ENCODE assay signal across 16 mouse cellular contexts in genomic region chr7:48845213-48845973, GRCm38 (mm10). TPM values are rescaled to one million over a fixed set of nuclear protein-coding genes. Genes with fewer than 3 reads are reported as not detected.
DNase-seq lines count a peak whose midpoint lies in the region; ATAC-seq and TF ChIP-seq lines count a peak whose summit lies in the region.
"Had no signal": no experiment of that assay in that cellular context is flagged by ENCODE, and none has a peak within 500 bp of the region (broad histone marks: within the 10 kb centered on the region; RNA-seq: fewer than 3 reads in every experiment).

No protein-coding gene starts in this region.

- H3K4me2 ChIP-seq in kidney, postnatal 0 days (ENCODE audit: low read length), result no peak overlapping the region
- H3K4me2 ChIP-seq in heart, embryonic 14.5 days (ENCODE audit: low read length), result peak overlapping the region; percentile 70
- no peak overlapping the region for H3K4me2 ChIP-seq in limb, embryonic 15.5 days
- no peak overlapping the region for H3K4me2 ChIP-seq in midbrain, embryonic 13.5 days (replicated peaks)
- H3K4me2 ChIP-seq: liver, embryonic 15.5 days had no signal

- H3K27me3 ChIP-seq in kidney, postnatal 0 days (ENCODE audit: insufficient read depth, low read length), result no peaks in the 10 kb centered on the region
- no peaks in the 10 kb centered on the region for H3K27me3 ChIP-seq in heart, embryonic 14.5 days (ENCODE audit: control insufficient read depth, insufficient read depth, low read length)
- no peaks in the 10 kb centered on the region for H3K27me3 ChIP-seq in limb, embryonic 15.5 days
- H3K27me3 ChIP-seq in midbrain, embryonic 13.5 days, result peaks cover 66% of the 10 kb centered on the region
- H3K27me3 ChIP-seq: liver, embryonic 15.5 days had no signal

- DNase-seq in embryo, embryonic 10 days (ENCODE audit: low spot score), result peak; percentile 50
- DNase-seq in embryo, embryonic 9.5 days (ENCODE audit: extremely low spot score), result no peak
- DNase-seq in kidney, postnatal 0 days (ENCODE audit: low spot score), result peak; percentile 37
- DNase-seq in kidney, adult 11 months, result no peak
- DNase-seq in adipocyte (ENCODE audit: low spot score), result no peak
- DNase-seq: kidney, postnatal 25 days; layer of hippocampus, postnatal 36 days; right cerebral cortex, postnatal 4 days; thymus, adult 18-20 months had no signal

- TF ChIP-seq CTCF in kidney, postnatal 0 days (IDR thresholded peaks at IDR 0.05; ENCODE audit: low read depth), result no peak

- WGBS in kidney, postnatal 0 days, result 58% methylated on average over 12 of the region's 12 CpGs
- WGBS in heart, embryonic 14.5 days, result 36% methylated on average over 12 of the region's 12 CpGs
- WGBS in limb, embryonic 15.5 days, result 57% methylated on average over 12 of the region's 12 CpGs
- 91% methylated on average over 12 of the region's 12 CpGs for WGBS in midbrain, embryonic 13.5 days

- no peaks in the 10 kb centered on the region for H3K9me3 ChIP-seq in kidney, postnatal 0 days (replicated peaks; ENCODE audit: low read length)
- H3K9me3 ChIP-seq in heart, embryonic 14.5 days (ENCODE audit: control insufficient read depth, low read length), result no peaks in the 10 kb centered on the region
- no peaks in the 10 kb centered on the region for H3K9me3 ChIP-seq in limb, embryonic 15.5 days
- no peaks in the 10 kb centered on the region for H3K9me3 ChIP-seq in midbrain, embryonic 13.5 days
- H3K9me3 ChIP-seq: liver, embryonic 15.5 days had no signal

- ATAC-seq in kidney, postnatal 0 days (replicated peaks; ENCODE audit: low FRiP score, low read depth), result no peak
- ATAC-seq in heart, embryonic 14.5 days (ENCODE audit: insufficient number of reproducible peaks, insufficient read depth, low FRiP score, low read depth), result no peak
- ATAC-seq in limb, embryonic 15.5 days (ENCODE audit: insufficient number of reproducible peaks, low FRiP score, low TSS enrichment, low read depth), result peak; percentile 71; the same call in 1 of the 2 replicates
- ATAC-seq in midbrain, embryonic 13.5 days, result no peak
- ATAC-seq: activated CD4-positive, CD25-positive, alpha-beta regulatory T cell, adult 4 months; midbrain, embryonic 16.5 days had no signal

- no peak overlapping the region for H3K9ac ChIP-seq in kidney, postnatal 0 days (ENCODE audit: low read depth, low read length)
- peak overlapping the region; percentile 93 for H3K9ac ChIP-seq in heart, embryonic 14.5 days (ENCODE audit: low read length)
- H3K9ac ChIP-seq in limb, embryonic 15.5 days, result no peak overlapping the region
- H3K9ac ChIP-seq in midbrain, embryonic 13.5 days (replicated peaks), result no peak overlapping the region
- H3K9ac ChIP-seq: liver, embryonic 15.5 days had no signal

- no peaks in the 10 kb centered on the region for H3K36me3 ChIP-seq in kidney, postnatal 0 days (ENCODE audit: insufficient read depth, low read length)
- peaks cover 23% of the 10 kb centered on the region for H3K36me3 ChIP-seq in heart, embryonic 14.5 days (ENCODE audit: control insufficient read depth, insufficient read depth, low read length)
- no peaks in the 10 kb centered on the region for H3K36me3 ChIP-seq in limb, embryonic 15.5 days
- no peaks in the 10 kb centered on the region for H3K36me3 ChIP-seq in midbrain, embryonic 13.5 days
- H3K36me3 ChIP-seq: liver, embryonic 15.5 days had no signal

- H3K4me1 ChIP-seq in kidney, postnatal 0 days (replicated peaks; ENCODE audit: insufficient read depth, low read length), result no peaks in the 10 kb centered on the region
- H3K4me1 ChIP-seq in heart, embryonic 14.5 days (ENCODE audit: control insufficient read depth in 2 of 2, insufficient read depth in 2 of 2, low read length in 2 of 2), result peaks cover 7 to 41% of the 10 kb centered on the region in 2 experiments
- H3K4me1 ChIP-seq in limb, embryonic 15.5 days, result peaks cover 8% of the 10 kb centered on the region; the same call in 1 of the 2 replicates
- peaks cover 7% of the 10 kb centered on the region for H3K4me1 ChIP-seq in midbrain, embryonic 13.5 days (replicated peaks)
- H3K4me1 ChIP-seq: liver, embryonic 15.5 days had no signal

- H3K27ac ChIP-seq in kidney, postnatal 0 days, result no peak overlapping the region
- H3K27ac ChIP-seq in heart, embryonic 14.5 days (replicated peaks in 1 of 2; ENCODE audit: control insufficient read depth in 1 of 2, insufficient read depth in 1 of 2, low read depth in 2 of 2, low read length in 2 of 2), result peak overlapping the region; percentile 94 to 98
- H3K27ac ChIP-seq in limb, embryonic 15.5 days, result no peak overlapping the region
- H3K27ac ChIP-seq in midbrain, embryonic 13.5 days, result no peak overlapping the region
- H3K27ac ChIP-seq: liver, embryonic 15.5 days had no signal

- no peak overlapping the region for H3K4me3 ChIP-seq in kidney, postnatal 0 days (replicated peaks; ENCODE audit: low read depth, low read length)
- H3K4me3 ChIP-seq in heart, embryonic 14.5 days (ENCODE audit: control insufficient read depth in 1 of 2, insufficient read depth in 1 of 2, low read depth in 1 of 2, low read length in 2 of 2), result peak overlapping the region; percentile 51 to 56
- no peak overlapping the region for H3K4me3 ChIP-seq in limb, embryonic 15.5 days
- H3K4me3 ChIP-seq in midbrain, embryonic 13.5 days (replicated peaks), result no peak overlapping the region
- H3K4me3 ChIP-seq: liver, embryonic 15.5 days had no signal

RNA-seq across cellular contexts. Expression of gene Csrp3, which starts 2.4 kb away (rescaled TPM):
- not detected in 2 replicates for polyA plus RNA-seq in kidney, postnatal 0 days (2015; fragmentation: Nextera tagmentation; extraction: Ambion mirVana)
- polyA plus RNA-seq in heart, embryonic 14.5 days (2014; fragmentation: Nextera tagmentation; extraction: Ambion mirVana), result 1,942 and 2,129 TPM in 2 replicates
- polyA plus RNA-seq in limb, embryonic 15.5 days (2015; fragmentation: Nextera tagmentation; extraction: Ambion mirVana), result 65.6 and 200 TPM in 2 replicates
- polyA plus RNA-seq in midbrain, embryonic 13.5 days (2015; fragmentation: Nextera tagmentation; extraction: Ambion mirVana), result 0.19 TPM in 1 of 2 replicates, not detected in the other
- polyA plus RNA-seq: activated CD4-positive, CD25-positive, alpha-beta regulatory T cell, adult 4 months; cortical plate, adult 2 months; midbrain, embryonic 16.5 days had no signal

RNA-seq across cellular contexts. Expression of gene E2f8, which starts 36.0 kb away (rescaled TPM):
- polyA plus RNA-seq in kidney, postnatal 0 days (2015; fragmentation: Nextera tagmentation; extraction: Ambion mirVana), result 5.5 and 7.3 TPM in 2 replicates
- 16.6 and 16.9 TPM in 2 replicates for polyA plus RNA-seq in heart, embryonic 14.5 days (2014; fragmentation: Nextera tagmentation; extraction: Ambion mirVana)
- 16.4 and 18.6 TPM in 2 replicates for polyA plus RNA-seq in limb, embryonic 15.5 days (2015; fragmentation: Nextera tagmentation; extraction: Ambion mirVana)
- 5.0 and 5.9 TPM in 2 replicates for polyA plus RNA-seq in midbrain, embryonic 13.5 days (2015; fragmentation: Nextera tagmentation; extraction: Ambion mirVana)

RNA-seq across cellular contexts. Expression of gene Zdhhc13, which starts 56.6 kb away (rescaled TPM):
- 43.2 and 45.2 TPM in 2 replicates for polyA plus RNA-seq in kidney, postnatal 0 days (2015; fragmentation: Nextera tagmentation; extraction: Ambion mirVana)
- 34.6 and 36.2 TPM in 2 replicates for polyA plus RNA-seq in heart, embryonic 14.5 days (2014; fragmentation: Nextera tagmentation; extraction: Ambion mirVana)
- 26.1 and 29.1 TPM in 2 replicates for polyA plus RNA-seq in limb, embryonic 15.5 days (2015; fragmentation: Nextera tagmentation; extraction: Ambion mirVana)
- polyA plus RNA-seq in midbrain, embryonic 13.5 days (2015; fragmentation: Nextera tagmentation; extraction: Ambion mirVana), result 38.5 and 39.8 TPM in 2 replicates

Comparison
In these comparisons a context has a peak if more than half of its experiments do, and no peak if none do; other contexts are left out.
1. DNase-seq: peak in embryo, embryonic 10 days (single experiment) and kidney, postnatal 0 days (single experiment); none in embryo, embryonic 9.5 days (single experiment), kidney, adult 11 months (single experiment) and adipocyte (single experiment).
2. H3K27ac ChIP-seq: peak in heart, embryonic 14.5 days (2 of 2); none in kidney, postnatal 0 days (single experiment), limb, embryonic 15.5 days (single experiment) and midbrain, embryonic 13.5 days (single experiment).
3. H3K4me3 ChIP-seq: peak in heart, embryonic 14.5 days (2 of 2); none in kidney, postnatal 0 days (single experiment), limb, embryonic 15.5 days (single experiment) and midbrain, embryonic 13.5 days (single experiment).
4. RNA of gene Csrp3, which starts 2.4 kb away (polyA plus RNA-seq): 1,942 to 2,129 TPM in heart, embryonic 14.5 days and 65.6 to 200 TPM in limb, embryonic 15.5 days; 0.19 TPM in midbrain, embryonic 13.5 days and not detected in kidney, postnatal 0 days; every median in the first group is over 10 times any median in the second.